Mouse (Mus musculus) liver, postnatal 0 days (tissue): ENCODE data around the gene Tas2r108. TPM values are rescaled to one million over a fixed set of nuclear protein-coding genes. Genes with fewer than 3 reads are reported as not detected.
A peak's percentile ranks its signal among the peaks of the same experiment; 100 is the strongest.

ENCODE experiments used
- ATAC-seq: fragments of 200-750 bp; cut with Nextera tagmentation; 2 replicates; pipeline ENCODE4 v1.8.0; 2017; ENCODE audit warnings: mild to moderate bottlenecking, moderate library complexity
- DNase-seq: peaks from one replicate; pipeline ENCODE4 v3.0.0-alpha.2; 2016
- H3K27ac ChIP-seq: fragments of 300-500 bp; sonication (generic); 2 replicates; pipeline ENCODE4 v1.5.1; 2014; ENCODE audit warnings: antibody characterized with exemption, moderate library complexity, mild to moderate bottlenecking, low read depth
- H3K27me3 ChIP-seq: fragments of 300-500 bp; sonication (generic); 2 replicates; pipeline ENCODE4 v1.6.1; 2014; ENCODE audit warnings: low read length, control low read depth, mixed read lengths; ENCODE audit not compliant: insufficient read depth
- H3K36me3 ChIP-seq: fragments of 300-500 bp; sonication (generic); replicated peaks from 2 replicates; pipeline ENCODE4 v1.6.1; 2014; ENCODE audit warnings: mild to moderate bottlenecking, control low read depth, low read length, moderate library complexity, mixed read lengths; ENCODE audit not compliant: insufficient read depth
- H3K4me1 ChIP-seq: fragments of 300-500 bp; sonication (generic); 2 replicates; pipeline ENCODE4 v1.6.1; 2014; ENCODE audit warnings: antibody characterized with exemption, mild to moderate bottlenecking, control low read depth; ENCODE audit not compliant: insufficient read depth
- H3K4me2 ChIP-seq: fragments of 300-500 bp; sonication (generic); 2 replicates; pipeline ENCODE4 v1.6.1; 2014; ENCODE audit warnings: low read depth, mild to moderate bottlenecking, low read length, moderate library complexity, mixed read lengths
- H3K4me3 ChIP-seq: fragments of 300-500 bp; sonication (generic); 2 replicates; pipeline ENCODE4 v1.5.1; 2014; ENCODE audit warnings: low read depth, low read length
- H3K9ac ChIP-seq: fragments of 300-500 bp; sonication (generic); replicated peaks from 2 replicates; pipeline ENCODE4 v1.6.1; 2014; ENCODE audit warnings: mild to moderate bottlenecking, moderate library complexity
- H3K9me3 ChIP-seq: fragments of 300-500 bp; sonication (generic); 2 replicates; pipeline ENCODE4 v1.6.1; 2016; ENCODE audit warnings: mild to moderate bottlenecking, control low read depth, low read length, mixed read lengths
- CTCF ChIP-seq: sonication (generic); IDR thresholded peaks from 2 replicates; pipeline ENCODE4 v1.5.1; 2016; ENCODE audit warnings: antibody characterized with exemption, low read depth
- EP300 ChIP-seq: IDR thresholded peaks from 2 replicates; pipeline ENCODE4 v1.6.1; 2016; ENCODE audit warnings: antibody characterized with exemption, low read depth, mild to moderate bottlenecking
- WGBS: fragments of 180-500 bp; shearing (Covaris S2); extraction: QIAGEN DNeasy Blood & Tissue Kit; methylation state at CpG from one replicate; pipeline ENCODE4 v1.1.7; 2014; ENCODE audit not compliant: insufficient replicate concordance; 5-methylcytosine and 5-hydroxymethylcytosine counted together
- polyA plus RNA-seq: library from polyadenylated mRNA; unstranded; fragments of >200 nt; fragmentation: Nextera tagmentation; extraction: Ambion mirVana; gene quantifications from 2 replicates; pipeline ENCODE4 v1.2.1, GENCODE M21; 2015

The Tas2r108 gene
- polyA plus RNA-seq, 1 experiment from 2014 or later: not detected

- no peak for ATAC-seq
- H3K36me3 ChIP-seq: peaks cover 47% of the 10 kb centered on the region
Measured at GRCm38 (mm10) chr6:40476132-40476531, 17.2 kb upstream of the Tas2r108 start.

GRCm38 (mm10) chr6:40479705-40480104 is 13.6 kb upstream of the Tas2r108 start:
- no peak overlapping the region for H3K9ac ChIP-seq
- TF ChIP-seq CTCF (peak; percentile 38; the same call in 1 of the 2 replicates), EP300 (no peak)
- no peaks in the 10 kb centered on the region for H3K9me3 ChIP-seq
- no peak overlapping the region for H3K27ac ChIP-seq
- H3K4me2 ChIP-seq: no peak overlapping the region
- H3K4me3 ChIP-seq: no peak overlapping the region
- no peaks in the 10 kb centered on the region for H3K4me1 ChIP-seq
- DNase-seq: no peak
- 71% methylated on average over 1 of the region's 1 CpGs for WGBS
- peaks cover 63% of the 10 kb centered on the region for H3K36me3 ChIP-seq
- no peak for ATAC-seq
- H3K27me3 ChIP-seq: no peaks in the 10 kb centered on the region

More at GRCm38 (mm10) chr6:40476132-40476531, 17.2 kb upstream of the Tas2r108 start:
- H3K27me3 ChIP-seq: no peaks in the 10 kb centered on the region
- H3K4me3 ChIP-seq: no peak overlapping the region
- TF ChIP-seq CTCF: no peak
- no peak for TF ChIP-seq EP300
- no peak for DNase-seq
- H3K4me1 ChIP-seq: peaks cover 4% of the 10 kb centered on the region; the same call in 1 of the 2 replicates
- no peak overlapping the region for H3K9ac ChIP-seq
- 71% methylated on average over 4 of the region's 4 CpGs for WGBS
- no peak overlapping the region for H3K4me2 ChIP-seq
- no peaks in the 10 kb centered on the region for H3K9me3 ChIP-seq
- no peak overlapping the region for H3K27ac ChIP-seq

GRCm38 (mm10) chr6:40482318-40482717 is 11.0 kb upstream of the Tas2r108 start:
- no peak overlapping the region for H3K9ac ChIP-seq
- no peaks in the 10 kb centered on the region for H3K27me3 ChIP-seq
- no peak for TF ChIP-seq CTCF
- no peaks in the 10 kb centered on the region for H3K4me1 ChIP-seq
- ATAC-seq (no peak), DNase-seq (no peak)
- H3K27ac ChIP-seq: no peak overlapping the region
- H3K4me2 ChIP-seq: no peak overlapping the region
- H3K4me3 ChIP-seq: no peak overlapping the region
- peaks cover 44% of the 10 kb centered on the region for H3K36me3 ChIP-seq
- 91% methylated on average over 5 of the region's 5 CpGs for WGBS
- no peaks in the 10 kb centered on the region for H3K9me3 ChIP-seq

- H3K4me2 ChIP-seq: no peak within 1 kb of the TSS
- TF ChIP-seq CTCF: no peak
- TF ChIP-seq EP300: no peak
- H3K9ac ChIP-seq: no peak within 1 kb of the TSS
- no peak for DNase-seq
- no peaks in the 10 kb centered on the region for H3K27me3 ChIP-seq
- no peak within 1 kb of the TSS for H3K4me3 ChIP-seq
- no peaks in the 10 kb centered on the region for H3K4me1 ChIP-seq
- H3K36me3 ChIP-seq: 0 out of 2 replicates have a peak, but pooled peaks cover 2% of the 10 kb centered on the region
- H3K9me3 ChIP-seq: no peaks in the 10 kb centered on the region
- H3K27ac ChIP-seq: no peak within 1 kb of the TSS
- ATAC-seq: no peak
Measured at GRCm38 (mm10) chr6:40490933-40491332, 2.4 kb upstream of the Tas2r108 start, which contains the start of gene Tas2r137. TSS of gene Tas2r137 (plus strand) at chr6:40491233.

- ATAC-seq (no peak), DNase-seq (no peak)
- Histone ChIP-seq H3K4me3 (no peak within 1 kb of the TSS), H3K9me3 (no peaks in the 10 kb centered on the region), H3K27ac (no peak within 1 kb of the TSS), H3K4me1 (no peaks in the 10 kb centered on the region), H3K36me3 (no peaks in the 10 kb centered on the region), H3K9ac (no peak within 1 kb of the TSS), H3K27me3 (no peaks in the 10 kb centered on the region), H3K4me2 (no peak within 1 kb of the TSS)
- 76% methylated on average over 1 of the region's 1 CpGs for WGBS
- TF ChIP-seq CTCF (no peak), EP300 (no peak)
Measured at GRCm38 (mm10) chr6:40519408-40519807, 26.1 kb downstream of the Tas2r108 start, which contains the start of gene Prss37. TSS of gene Prss37 (minus strand) at chr6:40519508.

Other genes with a start within 250 kb of the Tas2r108 start
- gene Agk, start 168.4 kb upstream of the Tas2r108 start, polyA plus RNA-seq: 8.1 and 9.6 TPM in 2 replicates
- gene E330009J07Rik, start 57.4 kb upstream of the Tas2r108 start, polyA plus RNA-seq: 2.4 and 5.0 TPM in 2 replicates
- gene Wee2, start 54.4 kb upstream of the Tas2r108 start, polyA plus RNA-seq: not detected in 2 replicates
- 62.5 and 65.1 TPM in 2 replicates for gene Ssbp1, start 22.2 kb upstream of the Tas2r108 start, polyA plus RNA-seq
- not detected in 2 replicates for gene Tas2r137, start 2.3 kb upstream of the Tas2r108 start, polyA plus RNA-seq
- not detected in 2 replicates for gene Prss37, start 26.0 kb downstream of the Tas2r108 start, polyA plus RNA-seq
- gene Olfr461, start 61.5 kb downstream of the Tas2r108 start, polyA plus RNA-seq: not detected in 2 replicates
- gene Olfr460, start 76.0 kb downstream of the Tas2r108 start, polyA plus RNA-seq: not detected in 2 replicates
- gene Clec5a, start 92.3 kb downstream of the Tas2r108 start, polyA plus RNA-seq: 9.7 and 12.0 TPM in 2 replicates
- not detected in 2 replicates for gene Tas2r138, start 119.8 kb downstream of the Tas2r108 start, polyA plus RNA-seq
- gene Mgam, start 135.3 kb downstream of the Tas2r108 start, polyA plus RNA-seq: 2.4 and 3.1 TPM in 2 replicates